In the genomic region with DNA sequence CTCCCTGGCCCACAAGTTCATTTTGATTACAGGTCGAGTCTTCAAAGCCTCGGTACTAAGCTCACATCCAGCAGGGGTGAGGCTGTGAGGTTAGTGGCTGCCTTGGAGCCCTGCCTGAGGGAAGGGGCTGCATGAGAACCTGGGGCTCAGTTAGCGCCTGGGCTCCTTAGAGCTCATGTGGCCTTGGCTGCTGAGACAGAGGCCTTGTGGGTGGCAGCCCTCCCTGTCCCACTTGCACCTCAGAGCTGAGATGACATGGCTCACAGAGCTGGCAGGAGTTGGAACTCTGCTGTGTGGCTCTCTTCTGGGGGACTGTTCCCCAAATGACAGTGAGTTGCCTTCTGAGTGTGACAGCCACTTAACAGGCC, we compare ENCODE assay signal across 7 mouse cellular contexts. TPM values are rescaled to one million over a fixed set of nuclear protein-coding genes. Genes with fewer than 3 reads are reported as not detected.
DNase-seq lines count a peak whose midpoint lies in the region; ATAC-seq and TF ChIP-seq lines count a peak whose summit lies in the region.

No protein-coding gene starts in this region.

- no peak overlapping the region for H3K4me3 ChIP-seq in bone marrow, adult 2 months (replicated peaks; ENCODE audit: control insufficient read depth, low read depth, low read length)
- no peak overlapping the region for H3K4me3 ChIP-seq in hindbrain, embryonic 14.5 days (replicated peaks; ENCODE audit: low read length)
- no peak overlapping the region for H3K4me3 ChIP-seq in neural tube, embryonic 15.5 days (replicated peaks)

- no peak overlapping the region for H3K9ac ChIP-seq in hindbrain, embryonic 14.5 days
- no peak overlapping the region for H3K9ac ChIP-seq in neural tube, embryonic 15.5 days (replicated peaks)

- 0 out of 2 replicates have a peak, but pooled peaks have one; percentile 26 for ATAC-seq in hindbrain, embryonic 14.5 days (ENCODE audit: low FRiP score)
- ATAC-seq in neural tube, embryonic 15.5 days (ENCODE audit: low FRiP score): peak; percentile 45; the same call in 1 of the 2 replicates
- ATAC-seq in activated CD4-positive, CD25-positive, alpha-beta regulatory T cell, adult 4 months: no peak

- intact Hi-C loops in left cerebral cortex, postnatal 4 days (cut with DNase I): no loop called here

- H3K9me3 ChIP-seq in hindbrain, embryonic 14.5 days (ENCODE audit: control insufficient read depth, low read length): no peaks in the 10 kb centered on the region
- no peaks in the 10 kb centered on the region for H3K9me3 ChIP-seq in neural tube, embryonic 15.5 days (replicated peaks)

- peak overlapping the region; percentile 13; the same call in 1 of the 2 replicates for H3K27ac ChIP-seq in bone marrow, adult 2 months (ENCODE audit: control insufficient read depth, insufficient read depth, low read depth, low read length, poor library complexity)
- H3K27ac ChIP-seq in hindbrain, embryonic 14.5 days: peak overlapping the region; percentile 77
- peak overlapping the region; percentile 65 for H3K27ac ChIP-seq in neural tube, embryonic 15.5 days (replicated peaks)

- no peaks in the 10 kb centered on the region for H3K27me3 ChIP-seq in hindbrain, embryonic 14.5 days (ENCODE audit: control insufficient read depth, insufficient read depth, low read length)
- no peaks in the 10 kb centered on the region for H3K27me3 ChIP-seq in neural tube, embryonic 15.5 days (replicated peaks)

- no peak for TF ChIP-seq CTCF in bone marrow, adult 2 months (IDR thresholded peaks at IDR 0.05; ENCODE audit: control insufficient read depth, insufficient read depth, low read length)

- H3K36me3 ChIP-seq in hindbrain, embryonic 14.5 days (replicated peaks; ENCODE audit: control insufficient read depth, insufficient read depth): peaks cover 20% of the 10 kb centered on the region; the same call in 1 of the 2 replicates
- peaks cover 12% of the 10 kb centered on the region for H3K36me3 ChIP-seq in neural tube, embryonic 15.5 days

- peaks cover 5% of the 10 kb centered on the region; the same call in 1 of the 2 replicates for H3K4me1 ChIP-seq in bone marrow, adult 2 months (ENCODE audit: control insufficient read depth, insufficient read depth, low read length)
- H3K4me1 ChIP-seq in hindbrain, embryonic 14.5 days (replicated peaks; ENCODE audit: control insufficient read depth, insufficient read depth, low read length): peaks cover 20% of the 10 kb centered on the region
- H3K4me1 ChIP-seq in neural tube, embryonic 15.5 days: peaks cover 18% of the 10 kb centered on the region

- no peak for TF ChIP-seq POLR2A in bone marrow, adult 2 months (IDR thresholded peaks at IDR 0.05; ENCODE audit: borderline replicate concordance, control insufficient read depth, low read depth, low read length)

- 47% methylated on average over 3 of the region's 3 CpGs for WGBS in bone marrow, adult 2 months
- WGBS in hindbrain, embryonic 14.5 days: 53% methylated on average over 3 of the region's 3 CpGs
- WGBS in neural tube, embryonic 15.5 days: 50% methylated on average over 3 of the region's 3 CpGs

- DNase-seq in left cerebral cortex, postnatal 4 days: peak; percentile 29
- DNase-seq in left cerebral cortex, adult 8-10 months (ENCODE audit: low spot score in 2 of 2): no peak
- DNase-seq in hindbrain, embryonic 14.5 days (ENCODE audit: low spot score): no peak
- DNase-seq in cerebellum, postnatal 10 days: no peak

- no peak overlapping the region for H3K4me2 ChIP-seq in hindbrain, embryonic 14.5 days (replicated peaks)
- no peak overlapping the region for H3K4me2 ChIP-seq in neural tube, embryonic 15.5 days

RNA-seq across cellular contexts. Expression of gene Ccm2, which starts 22.7 kb away (rescaled TPM):
- total RNA-seq in left cerebral cortex, postnatal 4 days (2021): 10 to 100 TPM; 55.6 to 58.9 TPM
- total RNA-seq in left cerebral cortex, adult 8-10 months (2022): 10 to 100 TPM; 60.8 to 79.1 (median 71.2) TPM
- polyA plus RNA-seq in bone marrow, adult 2 months (2011; ENCODE audit: insufficient read depth, insufficient read length, low replicate concordance, missing spikeins): 37.1 and 52.3 TPM in 2 replicates
- polyA plus RNA-seq in hindbrain, embryonic 14.5 days (2014; fragmentation: Nextera tagmentation; extraction: Ambion mirVana): 89.0 and 89.4 TPM in 2 replicates
- 96.2 and 107 TPM in 2 replicates for polyA plus RNA-seq in neural tube, embryonic 15.5 days (2015; fragmentation: Nextera tagmentation; extraction: Ambion mirVana)
- polyA plus RNA-seq in activated CD4-positive, CD25-positive, alpha-beta regulatory T cell, adult 4 months (2017; shearing (Covaris generic)): 100 to 1,000 TPM; 136 TPM

RNA-seq across cellular contexts. Expression of gene Nacad, which starts 36.5 kb away (rescaled TPM):
- total RNA-seq in left cerebral cortex, postnatal 4 days (2021): 10 to 100 TPM; 94.4 to 99.0 TPM
- total RNA-seq in left cerebral cortex, adult 8-10 months (2022): 10 to 100 TPM; 49.8 to 53.4 (median 50.2) TPM
- polyA plus RNA-seq in bone marrow, adult 2 months (2011; ENCODE audit: insufficient read depth, insufficient read length, low replicate concordance, missing spikeins): 6.5 TPM in 1 of 2 replicates, not detected in the other
- 75.2 and 75.9 TPM in 2 replicates for polyA plus RNA-seq in hindbrain, embryonic 14.5 days (2014; fragmentation: Nextera tagmentation; extraction: Ambion mirVana)
- polyA plus RNA-seq in neural tube, embryonic 15.5 days (2015; fragmentation: Nextera tagmentation; extraction: Ambion mirVana): 66.7 and 78.2 TPM in 2 replicates
- polyA plus RNA-seq in activated CD4-positive, CD25-positive, alpha-beta regulatory T cell, adult 4 months (2017; shearing (Covaris generic)): not detected

RNA-seq across cellular contexts. Expression of gene Myo1g, which starts 48.6 kb away (rescaled TPM):
- total RNA-seq in left cerebral cortex, postnatal 4 days (2021): under 1 TPM; 0.46 to 0.74 TPM
- 1 to 10 TPM in 1 of 4 experiments, under 1 TPM in 3; 0.44 to 1.3 (median 0.67) TPM for total RNA-seq in left cerebral cortex, adult 8-10 months (2022)
- 37.2 and 95.8 TPM in 2 replicates for polyA plus RNA-seq in bone marrow, adult 2 months (2011; ENCODE audit: insufficient read depth, insufficient read length, low replicate concordance, missing spikeins)
- 0.31 and 0.74 TPM in 2 replicates for polyA plus RNA-seq in hindbrain, embryonic 14.5 days (2014; fragmentation: Nextera tagmentation; extraction: Ambion mirVana)
- 0.37 and 6.2 TPM in 2 replicates for polyA plus RNA-seq in neural tube, embryonic 15.5 days (2015; fragmentation: Nextera tagmentation; extraction: Ambion mirVana)
- 100 to 1,000 TPM; 138 to 145 TPM for polyA plus RNA-seq in activated CD4-positive, CD25-positive, alpha-beta regulatory T cell, adult 4 months (2017; shearing (Covaris generic))

RNA-seq across cellular contexts. Expression of gene Tbrg4, which starts 56.5 kb away (rescaled TPM):
- total RNA-seq in left cerebral cortex, postnatal 4 days (2021): 10 to 100 TPM; 50.5 to 52.2 TPM
- 10 to 100 TPM; 42.8 to 55.7 (median 46.8) TPM for total RNA-seq in left cerebral cortex, adult 8-10 months (2022)
- 42.4 and 68.1 TPM in 2 replicates for polyA plus RNA-seq in bone marrow, adult 2 months (2011; ENCODE audit: insufficient read depth, insufficient read length, low replicate concordance, missing spikeins)
- polyA plus RNA-seq in hindbrain, embryonic 14.5 days (2014; fragmentation: Nextera tagmentation; extraction: Ambion mirVana): 25.7 and 26.5 TPM in 2 replicates
- 34.2 and 39.9 TPM in 2 replicates for polyA plus RNA-seq in neural tube, embryonic 15.5 days (2015; fragmentation: Nextera tagmentation; extraction: Ambion mirVana)
- polyA plus RNA-seq in activated CD4-positive, CD25-positive, alpha-beta regulatory T cell, adult 4 months (2017; shearing (Covaris generic)): 10 to 100 TPM; 21.6 to 33.6 TPM

Comparison
In these comparisons a context has a peak if more than half of its experiments do, and no peak if none do; other contexts are left out.
1. H3K27ac ChIP-seq: peak in every context shown above with its lines; median percentile 77 in hindbrain, embryonic 14.5 days; 65 in neural tube, embryonic 15.5 days; 13 in bone marrow, adult 2 months.